Mouse (Mus musculus) layer of hippocampus, adult 9-10 months (tissue): ENCODE results near the gene Cbarp.
A peak's percentile ranks its signal among the peaks of the same experiment; 100 is the strongest.

ENCODE experiments used
- DNase-seq: peaks from one replicate; pipeline ENCODE4 v3.0.0; 2022; ENCODE audit warnings: low spot score

The Cbarp gene

DNA sequence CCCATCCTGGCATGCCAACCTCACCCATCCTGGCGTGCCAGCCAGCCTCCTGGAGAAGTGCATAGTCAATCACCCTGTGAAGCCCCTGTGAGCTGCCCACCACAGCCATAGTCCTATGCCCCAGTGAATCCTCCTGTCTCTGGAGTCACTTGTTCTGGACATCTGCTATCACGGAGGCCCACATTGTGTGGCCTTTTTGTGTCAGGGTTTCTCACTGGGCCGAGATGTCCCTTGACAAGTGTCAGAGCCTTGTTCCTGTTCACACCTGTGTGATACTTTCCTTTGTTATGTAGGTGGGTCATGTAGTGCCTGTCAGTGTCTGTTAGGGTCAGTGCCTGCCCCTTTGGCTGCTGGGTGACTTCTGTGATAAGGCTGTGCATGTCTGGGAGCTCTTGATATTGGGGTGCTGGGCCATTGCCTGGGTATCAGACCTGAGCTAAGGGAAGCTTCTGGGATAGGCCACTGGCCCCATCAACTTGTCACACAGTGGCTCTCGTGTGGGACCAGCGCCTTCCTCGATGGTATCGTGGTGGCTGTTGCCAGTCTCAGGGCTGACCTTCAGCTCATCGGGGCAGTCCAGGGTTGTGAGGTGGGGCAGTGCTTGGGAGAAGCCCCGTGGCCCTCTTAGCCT, 16.6 kb downstream of the Cbarp start:
- no peak for DNase-seq

DNA sequence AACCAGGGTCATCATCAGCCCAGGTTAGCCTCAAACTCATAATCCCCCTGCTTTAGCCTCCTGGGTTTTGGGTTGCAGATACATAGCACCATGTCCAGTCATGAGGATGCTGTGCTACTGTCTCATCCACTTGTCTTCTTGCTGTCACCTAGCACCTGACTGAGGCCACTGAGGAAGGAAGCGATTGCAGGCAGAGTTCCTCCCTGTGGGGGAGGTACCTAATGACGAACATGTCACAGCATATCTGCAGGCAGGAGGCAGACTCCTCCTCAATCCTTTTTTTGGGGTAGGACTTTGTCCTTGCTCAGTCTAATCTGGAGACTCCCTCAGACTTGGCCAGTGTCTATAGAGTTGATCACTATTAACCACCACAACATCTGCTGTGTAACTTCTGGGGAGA, 19.0 kb downstream of the Cbarp start:
- DNase-seq, result no peak

DNA sequence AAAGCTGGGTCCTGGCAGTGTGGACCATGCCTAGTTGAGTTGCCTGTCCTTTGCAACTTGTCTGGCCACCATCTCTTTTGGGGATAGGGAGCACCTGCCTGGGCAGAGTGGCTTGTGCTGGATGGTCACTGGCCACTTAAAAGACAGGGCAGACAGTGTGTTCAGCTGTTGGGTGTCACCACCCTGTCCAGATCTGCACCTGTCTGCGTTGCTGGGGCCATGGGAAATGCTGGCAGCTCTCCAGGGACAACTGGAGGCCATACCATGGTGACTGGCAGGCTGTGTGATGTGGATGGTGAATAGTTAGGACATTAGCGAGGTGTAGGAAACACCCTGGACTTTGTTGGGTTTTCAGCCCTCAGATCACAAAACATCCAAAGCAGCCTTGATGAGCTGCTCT, 20.5 kb downstream of the Cbarp start:
- DNase-seq, result no peak

DNA sequence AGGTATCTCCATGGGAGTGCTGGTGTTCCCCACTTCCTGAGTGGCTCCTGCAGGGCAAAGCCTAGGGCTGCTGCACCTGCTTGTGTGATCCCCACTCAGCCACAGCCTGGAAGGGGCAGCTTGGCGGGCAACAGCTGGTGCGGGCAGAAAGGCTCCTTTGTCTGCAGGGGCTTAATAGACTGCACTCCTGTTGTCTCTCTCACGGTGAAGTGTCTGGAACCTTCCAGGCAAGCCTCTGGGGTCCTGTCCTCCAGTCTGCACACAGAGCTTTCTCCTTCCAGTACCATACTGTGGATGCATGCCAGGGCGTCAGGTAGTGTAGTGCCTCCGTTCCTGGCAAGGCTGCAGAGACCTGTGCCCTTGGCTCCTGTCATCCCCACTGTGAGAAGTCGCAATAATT, 22.1 kb downstream of the Cbarp start:
- DNase-seq, result no peak

DNA sequence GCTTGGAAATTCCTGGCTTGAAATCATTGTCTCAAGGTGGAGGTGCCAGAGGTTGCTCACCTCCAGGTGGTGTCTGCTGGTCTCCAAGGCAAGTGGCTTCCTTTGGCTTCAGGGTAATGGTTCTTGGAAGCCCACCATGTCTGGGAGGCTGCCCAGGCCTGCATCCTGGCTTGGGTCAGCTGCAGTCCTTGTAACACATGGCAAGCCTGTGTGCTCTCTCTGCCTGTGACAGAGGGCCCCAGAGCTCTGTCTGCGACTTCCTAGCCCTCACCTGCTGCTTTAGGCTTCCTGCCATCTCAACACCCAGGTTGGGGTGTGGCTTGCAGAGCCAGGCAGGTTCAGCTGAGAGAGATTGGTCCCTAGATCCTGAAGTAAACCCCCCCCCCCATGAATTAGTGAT, 22.9 kb downstream of the Cbarp start:
- DNase-seq, result no peak

DNA sequence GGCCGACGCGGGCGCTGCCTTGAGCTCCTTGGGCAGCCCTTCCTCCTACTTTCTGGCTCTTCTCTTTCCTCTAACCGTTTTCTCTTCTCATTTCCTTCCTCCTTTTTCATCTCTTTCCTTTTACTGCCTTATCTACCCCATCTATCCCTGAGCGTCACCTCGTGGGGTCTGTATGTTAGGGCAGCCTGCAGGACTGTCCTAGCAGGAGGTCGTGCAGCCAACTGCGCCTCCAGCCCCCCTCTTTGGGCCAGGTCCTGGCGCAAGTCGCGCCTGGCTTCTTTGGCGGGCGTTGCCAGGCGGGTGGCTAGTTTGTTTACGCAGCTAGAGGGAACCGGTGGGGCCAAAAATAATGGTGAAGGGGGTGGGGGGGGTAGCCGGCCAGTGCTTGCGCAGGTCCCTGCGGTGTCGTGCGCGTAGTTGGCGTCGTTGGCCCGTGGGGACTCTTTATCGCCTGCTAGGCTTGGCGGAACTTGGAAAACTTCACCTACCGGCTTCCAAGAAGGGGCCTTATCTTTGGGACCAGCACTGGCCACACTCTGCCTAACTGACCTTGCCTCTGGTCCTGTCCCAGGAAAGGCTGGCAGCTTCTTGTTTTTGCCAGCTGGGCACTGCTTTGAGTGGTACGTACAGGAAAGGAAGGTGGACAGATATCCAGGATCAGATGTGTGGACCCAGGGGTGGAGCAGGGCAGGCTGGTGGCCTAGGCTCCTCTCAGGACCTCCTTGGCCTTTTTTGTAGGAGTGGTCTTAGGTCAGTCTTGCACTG, 23.5 kb downstream of the Cbarp start:
- DNase-seq, result no peak

DNA sequence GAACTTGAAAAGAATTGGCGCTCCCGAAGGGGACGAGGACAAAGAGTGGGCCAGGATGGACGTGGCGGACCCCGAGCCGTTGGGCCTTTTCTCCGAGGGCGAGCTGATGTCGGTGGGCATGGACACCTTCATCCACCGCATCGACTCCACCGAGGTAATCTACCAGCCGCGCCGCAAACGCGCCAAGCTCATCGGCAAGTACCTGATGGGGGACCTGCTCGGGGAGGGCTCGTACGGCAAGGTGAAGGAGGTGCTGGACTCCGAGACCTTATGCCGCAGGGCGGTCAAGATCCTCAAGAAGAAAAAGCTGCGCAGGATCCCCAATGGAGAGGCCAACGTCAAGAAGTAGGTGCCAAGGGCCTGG, 24.1 kb downstream of the Cbarp start:
- no peak for DNase-seq

DNA sequence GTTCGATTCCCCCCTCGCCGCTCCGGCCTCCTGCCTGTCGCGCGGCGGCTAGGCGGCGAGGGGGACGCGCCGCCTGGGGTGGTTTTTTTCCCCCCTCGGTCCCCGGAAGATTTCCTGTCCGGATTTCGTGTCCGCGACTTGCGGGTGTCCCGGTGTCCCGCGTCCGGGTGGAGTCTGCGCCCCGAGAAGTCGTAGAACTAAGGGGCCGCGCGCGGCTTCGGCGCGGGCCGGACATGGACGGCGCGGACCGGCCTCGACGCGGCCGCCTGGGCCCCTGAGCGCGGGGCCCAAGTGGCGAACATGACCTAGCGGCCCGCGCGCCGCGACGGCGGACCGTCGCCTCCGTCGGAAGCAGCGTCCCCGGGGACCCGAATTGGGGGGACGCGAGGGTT, 24.7 kb downstream of the Cbarp start:
- DNase-seq, result no peak

DNA sequence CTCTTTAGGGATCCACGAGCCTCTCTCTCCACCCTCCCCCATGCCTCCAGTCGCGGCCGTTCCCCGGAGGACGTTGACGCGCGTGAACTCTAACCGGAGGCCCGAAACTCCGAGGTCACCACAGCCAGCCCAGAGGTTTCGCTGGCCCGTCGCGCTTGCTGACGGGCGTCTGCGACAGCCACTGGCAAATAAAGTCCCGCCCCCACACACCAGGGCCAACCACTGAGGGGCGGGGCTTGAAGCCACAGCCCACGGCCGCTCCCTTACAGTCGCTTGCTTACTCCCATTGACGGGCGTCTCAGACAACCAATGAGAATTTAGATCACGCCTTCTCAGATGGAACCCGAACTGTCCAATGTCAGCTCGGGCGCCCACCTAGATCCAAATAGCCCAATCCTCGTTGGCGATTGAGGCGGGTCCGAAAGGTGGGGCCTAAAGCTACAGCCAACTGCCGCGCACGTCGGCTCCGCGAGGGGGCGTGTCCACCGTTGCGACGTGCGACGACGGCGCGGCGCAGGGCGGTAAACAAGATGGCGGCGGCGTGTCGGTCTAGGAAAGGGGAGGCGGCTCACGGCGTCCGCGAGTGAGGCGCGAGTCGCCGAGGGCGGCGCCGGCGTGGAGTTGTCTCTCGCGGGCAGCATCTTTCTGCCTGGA, 25.2 kb downstream of the Cbarp start, which contains the start of gene Stk11:
Gene Stk11, plus strand, starts transcription at position 514 of the 654 bp plus-strand sequence.
- DNase-seq, result peak; percentile 99

DNA sequence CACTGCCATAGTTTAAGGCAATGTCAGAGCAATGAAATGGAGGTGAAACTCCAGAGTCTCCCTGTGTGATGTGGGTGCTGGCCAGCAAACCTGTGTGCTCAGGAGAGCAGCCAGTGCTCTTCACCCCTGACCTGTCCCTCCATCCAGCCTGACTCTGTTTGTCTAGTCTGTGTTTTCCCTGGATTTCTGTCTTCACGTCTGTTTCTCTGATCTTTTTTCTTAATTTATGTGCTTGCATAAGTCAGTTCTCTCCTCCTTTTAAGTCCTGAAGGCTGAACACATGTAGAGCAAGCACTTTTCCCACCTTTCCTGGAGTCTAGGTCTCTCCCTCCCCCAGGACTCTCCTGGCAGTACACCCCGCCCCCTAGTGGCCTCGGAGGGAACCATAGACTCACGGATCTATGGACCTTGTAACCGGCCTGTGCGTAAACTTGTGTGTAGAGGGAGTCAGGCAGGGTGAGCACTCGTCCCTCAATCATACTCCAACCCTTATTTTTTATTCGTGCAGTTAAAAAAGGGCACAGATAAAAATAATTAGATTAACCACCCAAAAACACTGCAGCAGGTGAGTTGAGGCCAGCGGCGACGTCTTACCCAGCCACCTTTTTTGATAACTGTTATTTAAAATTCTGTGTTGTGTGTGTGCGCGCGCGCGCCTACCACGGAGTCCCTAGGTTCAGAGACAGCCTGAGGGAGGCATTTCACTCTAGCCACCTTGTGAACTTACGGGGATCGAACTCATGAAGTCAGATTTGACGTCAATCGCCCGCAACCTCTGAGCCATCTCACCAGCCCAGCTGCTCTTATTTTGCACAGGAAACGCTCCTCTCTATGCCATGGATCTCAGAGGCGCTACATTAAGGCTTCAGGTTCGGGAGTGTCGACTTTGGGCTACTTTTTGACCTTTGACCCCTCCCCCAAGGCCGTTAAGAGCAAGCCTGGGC, 26.0 kb downstream of the Cbarp start:
- DNase-seq, result peak; percentile 84

DNA sequence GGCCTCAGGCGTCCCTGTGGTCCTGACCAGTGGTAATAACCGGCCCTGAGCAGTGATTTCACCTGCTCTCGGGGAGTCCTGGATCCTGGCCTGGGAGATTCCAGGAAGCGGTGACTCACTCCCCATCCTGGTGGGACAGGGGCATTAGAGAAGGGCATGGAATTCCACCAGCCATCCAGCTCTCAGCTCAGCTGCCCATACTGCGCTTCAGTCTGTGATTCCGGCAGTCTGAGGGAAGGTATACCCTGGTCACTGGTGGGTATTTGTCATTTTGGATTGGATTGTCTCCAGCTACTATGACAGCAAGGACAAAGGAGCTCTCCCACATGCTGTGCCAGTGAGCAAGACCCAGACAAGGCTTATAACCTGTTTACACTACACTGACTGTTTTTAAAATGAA, 33.0 kb downstream of the Cbarp start:
- DNase-seq, result no peak

DNA sequence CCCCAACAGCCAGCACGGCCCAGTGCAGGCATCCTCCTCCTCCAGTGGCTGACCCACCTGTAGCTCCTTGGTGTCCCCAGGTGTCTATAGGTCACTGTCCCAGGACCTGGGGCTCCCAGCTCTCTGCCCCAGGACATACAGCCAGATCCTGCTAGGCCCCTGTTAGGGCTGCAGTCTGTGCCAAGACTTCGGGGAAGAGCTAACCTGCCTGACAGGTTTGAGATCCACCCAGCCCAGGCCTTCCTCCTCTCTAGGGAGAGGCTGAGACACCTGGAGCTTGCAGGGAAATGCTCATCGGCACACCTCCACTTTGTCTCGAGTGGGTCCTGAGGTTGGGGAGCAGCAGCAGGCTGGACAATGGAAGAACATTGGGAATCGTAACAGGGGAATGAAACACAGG, 34.7 kb downstream of the Cbarp start:
- no peak for DNase-seq

DNA sequence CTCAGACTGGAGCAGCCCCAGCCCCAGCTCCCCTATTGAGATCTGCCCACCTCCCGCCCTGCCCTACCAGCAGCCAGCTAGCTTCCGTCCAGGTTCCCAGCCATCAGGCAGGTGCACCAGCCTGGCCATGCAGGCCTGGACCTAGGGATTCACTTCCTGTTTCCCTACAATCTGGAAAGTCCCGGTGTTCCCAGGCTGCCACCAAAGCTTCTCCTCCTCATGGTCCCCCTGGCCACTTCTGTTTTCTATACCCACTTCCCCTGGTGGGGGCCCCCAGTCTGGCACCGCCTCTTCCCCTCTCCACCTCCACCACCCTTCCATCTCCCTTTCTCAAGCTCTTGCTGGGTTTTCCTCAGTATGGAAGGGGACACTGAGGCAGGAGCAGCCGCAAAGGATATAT, 35.2 kb downstream of the Cbarp start, which contains the start of gene Sbno2:
Gene Sbno2, minus strand, starts transcription at position 112 of the 400 bp plus-strand sequence.
- no peak for DNase-seq

DNA sequence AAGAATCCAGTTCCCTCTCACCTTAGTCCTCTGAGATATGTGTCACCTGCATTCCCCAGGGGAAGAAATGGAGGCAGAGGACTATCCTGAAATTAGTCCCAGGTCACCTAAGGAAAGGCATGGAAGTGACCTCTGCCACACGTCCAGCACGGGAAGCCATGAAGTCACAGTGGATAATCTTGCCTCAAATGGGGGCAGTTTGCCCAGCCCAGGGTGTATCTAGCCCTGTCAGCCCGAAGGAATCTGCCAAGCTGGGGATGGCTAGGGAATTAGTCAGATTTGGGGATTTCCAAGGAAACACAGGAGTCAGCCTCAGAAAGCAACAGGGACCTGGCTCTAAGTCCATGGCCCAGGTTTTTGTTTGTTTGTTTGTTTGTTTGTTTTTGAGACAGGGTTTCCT, 36.5 kb downstream of the Cbarp start:
- DNase-seq, result no peak

DNA sequence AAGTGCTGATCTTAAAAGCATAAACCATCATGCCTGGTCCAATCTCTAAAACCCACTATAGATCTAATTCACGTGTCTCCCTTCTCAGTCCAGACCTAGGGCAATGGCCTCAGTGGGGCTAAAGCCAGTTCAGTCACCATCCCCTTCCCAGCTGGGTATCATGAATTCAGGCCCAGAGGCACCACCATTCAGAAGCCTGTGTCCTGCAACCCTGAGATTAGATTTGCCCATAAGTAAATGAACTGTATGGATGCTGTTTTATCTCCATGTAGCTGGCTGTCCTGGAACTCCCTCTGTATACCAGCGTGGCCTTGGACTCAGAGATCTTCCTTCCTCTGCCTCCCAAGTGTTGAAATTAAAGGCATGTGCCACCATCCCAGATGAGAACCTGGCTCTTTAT, 37.6 kb downstream of the Cbarp start:
- DNase-seq, result no peak

DNA sequence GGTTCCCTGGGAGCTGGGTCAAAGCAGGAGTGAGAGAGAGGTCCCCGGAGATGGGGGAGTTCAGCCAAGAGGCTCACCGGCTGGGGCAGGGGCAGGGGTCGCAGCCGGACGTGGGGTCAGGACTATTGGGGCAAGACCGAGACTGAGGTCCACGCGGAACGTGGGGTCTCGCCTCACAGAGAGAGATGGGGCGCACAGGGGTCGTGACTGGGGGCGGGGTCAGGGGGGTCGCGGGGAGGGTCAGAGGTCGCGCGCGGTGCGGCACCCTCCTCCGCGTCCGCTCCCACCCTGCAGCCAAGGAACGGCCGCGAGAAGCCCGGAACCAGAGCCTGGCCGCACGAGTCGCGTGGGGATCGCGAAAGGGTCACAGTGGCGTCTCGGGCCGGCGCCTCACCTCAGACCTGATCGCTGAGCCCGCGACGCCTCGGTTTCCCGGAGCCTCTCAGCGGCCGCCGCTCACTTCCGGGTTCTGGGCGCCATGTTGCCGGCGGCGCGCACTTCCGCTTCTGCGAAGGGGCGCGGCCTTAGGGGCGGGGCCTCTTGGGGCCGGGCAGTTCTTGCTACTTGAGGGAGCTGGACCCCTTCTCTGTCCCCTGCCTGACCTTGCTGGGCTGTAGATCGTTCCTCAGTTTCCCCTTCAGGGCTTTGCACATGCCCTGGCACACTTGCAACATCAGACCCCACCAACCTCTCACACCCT, 38.3 kb downstream of the Cbarp start:
- DNase-seq, result no peak

DNA sequence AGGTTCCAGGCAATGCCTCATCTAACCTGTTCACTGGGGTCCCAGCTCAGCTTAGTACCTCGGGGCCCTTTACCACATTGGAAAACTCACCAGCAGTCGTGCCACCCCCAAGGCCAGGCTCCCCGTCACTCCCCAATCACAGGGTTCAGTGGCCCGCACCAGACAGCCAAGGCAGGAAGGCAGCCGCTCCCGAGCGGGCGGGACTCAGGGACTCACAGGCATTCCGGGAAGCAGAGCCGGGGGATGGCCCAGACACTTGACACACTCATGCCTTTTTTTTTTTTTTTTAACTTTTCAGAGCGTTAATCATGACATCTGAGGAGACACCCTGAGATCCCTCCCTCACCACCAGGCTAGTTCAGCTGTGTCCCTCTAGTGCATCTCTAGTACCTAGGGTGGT, 39.7 kb downstream of the Cbarp start:
- no peak for DNase-seq

DNA sequence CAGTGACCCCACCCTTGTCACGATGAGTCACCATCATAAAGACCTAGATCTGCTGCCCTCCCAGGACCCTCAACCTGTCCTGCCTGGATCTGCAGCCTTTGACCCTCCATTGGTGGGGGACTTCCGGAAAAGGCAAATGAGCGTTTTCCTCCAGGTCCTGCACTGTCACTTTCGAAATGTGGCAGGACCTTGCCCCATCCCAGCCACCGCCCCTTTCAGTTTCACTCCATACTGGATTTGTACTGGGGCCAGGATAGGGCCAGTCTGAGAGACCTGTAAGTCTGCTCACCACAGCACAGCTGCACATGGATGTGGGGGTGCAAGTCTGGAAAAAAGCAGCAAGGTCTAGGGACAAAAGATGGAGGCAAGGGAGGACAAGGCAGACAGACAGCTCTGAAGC, 42.0 kb downstream of the Cbarp start:
- DNase-seq, result no peak

DNA sequence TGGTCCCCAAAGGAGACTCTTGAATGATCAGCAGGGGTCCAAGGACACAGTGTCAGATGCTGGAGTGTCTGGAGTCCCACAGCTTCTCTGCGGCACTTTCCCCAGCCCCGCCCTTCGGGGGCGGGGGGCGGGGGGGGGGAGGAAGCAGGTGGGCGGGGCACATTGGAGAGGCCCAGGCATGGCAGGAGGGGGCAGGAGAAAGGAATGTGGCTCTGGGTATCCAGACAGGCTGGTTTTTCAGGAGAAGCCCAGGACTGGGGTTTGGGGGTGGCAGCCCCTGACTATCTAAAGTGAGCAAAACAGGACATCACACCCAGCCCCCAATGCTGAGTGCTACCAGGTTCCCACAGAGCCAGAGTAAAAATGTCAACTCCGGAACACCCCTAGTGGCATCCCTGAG, 43.4 kb downstream of the Cbarp start:
- no peak for DNase-seq

DNA sequence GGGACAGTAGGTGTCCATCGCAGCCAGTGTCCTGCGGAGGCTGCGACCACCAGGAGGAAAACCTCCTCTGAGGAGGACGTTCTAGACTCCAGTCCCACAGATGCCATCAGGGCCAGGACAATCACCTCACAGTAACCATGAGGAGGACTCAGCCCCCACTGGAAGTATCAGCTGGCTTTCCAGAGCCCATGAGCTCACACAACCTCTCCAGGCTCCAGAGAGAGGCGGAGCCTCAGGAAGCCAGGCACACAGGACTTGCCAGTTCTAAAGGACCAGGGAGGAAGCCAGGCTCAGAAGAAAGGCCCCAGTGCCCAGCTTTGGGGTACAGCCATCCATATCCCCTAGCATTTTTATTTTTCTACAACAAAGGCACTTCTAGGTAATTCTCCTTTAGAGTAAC, 45.1 kb downstream of the Cbarp start:
- DNase-seq, result no peak

DNA sequence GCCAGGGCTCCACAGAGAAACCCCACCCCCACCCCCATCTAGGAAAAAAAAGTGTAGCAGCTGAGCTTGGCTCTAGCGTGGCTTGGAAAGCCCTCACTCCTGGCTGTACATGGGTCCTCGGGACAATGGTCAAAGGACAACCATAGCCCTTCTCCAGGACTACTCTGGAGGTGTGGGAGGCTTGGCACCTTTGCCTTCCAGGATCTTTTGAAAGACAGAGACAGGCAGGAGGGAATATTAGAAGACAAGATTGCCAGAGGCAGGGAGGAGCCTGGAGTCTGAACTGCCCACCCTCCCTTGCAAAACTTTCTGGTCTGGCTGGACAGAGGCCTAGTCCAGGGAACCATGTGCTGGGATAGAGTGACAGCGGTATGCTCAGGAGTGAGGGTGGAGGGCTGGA, 46.0 kb downstream of the Cbarp start:
- DNase-seq, result no peak

DNA sequence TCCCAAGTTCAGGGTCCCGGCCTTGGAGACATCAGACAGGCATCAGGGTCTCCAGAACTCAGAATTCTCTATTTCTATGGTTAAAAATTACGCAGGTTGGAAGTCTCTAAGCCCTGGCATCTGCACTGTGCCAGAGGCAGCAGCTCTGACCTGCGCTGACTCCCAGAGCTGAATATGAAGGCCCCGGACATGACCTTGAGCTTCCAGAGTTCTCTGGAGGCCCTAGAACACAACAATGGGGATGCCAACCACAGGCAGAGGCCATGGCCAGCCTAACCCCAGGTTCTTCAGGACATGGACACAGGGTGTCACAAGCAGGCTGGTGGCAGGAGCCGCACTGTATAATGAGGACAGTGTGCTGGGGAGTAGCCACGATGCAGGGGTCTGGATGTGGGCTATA, 46.5 kb downstream of the Cbarp start:
- DNase-seq, result no peak
